Mouse (Mus musculus): ENCODE data around the gene Hoxb13. TPM values are rescaled to one million over a fixed set of nuclear protein-coding genes. Genes with fewer than 3 reads are reported as not detected.
A peak's percentile ranks its signal among the peaks of the same experiment; 100 is the strongest.

Hoxb13 gene
- polyA plus RNA-seq, 1 experiment from 2014 or later, result not detected

- no peak for ATAC-seq
- H3K27ac ChIP-seq, result no peak overlapping the region
- H3K4me1 ChIP-seq, result no peaks in the 10 kb centered on the region
- H3K27me3 ChIP-seq (replicated peaks), result peaks cover 100% of the 10 kb centered on the region
- WGBS (ENCODE audit: insufficient replicate concordance), result 2% methylated on average over 17 of the region's 17 CpGs
- no peak overlapping the region for H3K4me2 ChIP-seq
- H3K9ac ChIP-seq, result no peak overlapping the region
- no peaks in the 10 kb centered on the region for H3K36me3 ChIP-seq
- H3K4me3 ChIP-seq, result no peak overlapping the region
- H3K9me3 ChIP-seq (replicated peaks), result no peaks in the 10 kb centered on the region
Observed at GRCm38 (mm10) chr11:96175511-96175910, 18.6 kb upstream of the Hoxb13 start.

GRCm38 (mm10) chr11:96175951-96176530, 18.1 kb upstream of the Hoxb13 start:
- no peaks in the 10 kb centered on the region for H3K9me3 ChIP-seq (replicated peaks)
- H3K27me3 ChIP-seq (replicated peaks), result peaks cover 100% of the 10 kb centered on the region
- H3K4me1 ChIP-seq, result no peaks in the 10 kb centered on the region
- H3K4me2 ChIP-seq, result no peak overlapping the region
- no peaks in the 10 kb centered on the region for H3K36me3 ChIP-seq
- no peak overlapping the region for H3K9ac ChIP-seq
- 2% methylated on average over 9 of the region's 9 CpGs for whole genome bisulfite sequencing (ENCODE audit: insufficient replicate concordance)
- no peak overlapping the region for H3K27ac ChIP-seq
- no peak overlapping the region for H3K4me3 ChIP-seq
- no peak for ATAC-seq

GRCm38 (mm10) chr11:96176841-96177240, 17.3 kb upstream of the Hoxb13 start:
- H3K4me2 ChIP-seq, result no peak overlapping the region
- no peaks in the 10 kb centered on the region for H3K36me3 ChIP-seq
- no peak overlapping the region for H3K9ac ChIP-seq
- H3K4me3 ChIP-seq, result no peak overlapping the region
- no peak for ATAC-seq
- H3K4me1 ChIP-seq, result no peaks in the 10 kb centered on the region
- H3K9me3 ChIP-seq (replicated peaks), result no peaks in the 10 kb centered on the region
- peaks cover 100% of the 10 kb centered on the region for H3K27me3 ChIP-seq (replicated peaks)
- 3% methylated on average over 10 of the region's 10 CpGs for WGBS (ENCODE audit: insufficient replicate concordance)
- H3K27ac ChIP-seq, result no peak overlapping the region

- peaks cover 100% of the 10 kb centered on the region for H3K27me3 ChIP-seq (replicated peaks)
- H3K9me3 ChIP-seq (replicated peaks), result no peaks in the 10 kb centered on the region
- no peak overlapping the region for H3K4me3 ChIP-seq
- no peak overlapping the region for H3K9ac ChIP-seq
- ATAC-seq, result no peak
- no peaks in the 10 kb centered on the region for H3K36me3 ChIP-seq
- no peaks in the 10 kb centered on the region for H3K4me1 ChIP-seq
- WGBS (ENCODE audit: insufficient replicate concordance), result 2% methylated on average over 27 of the region's 27 CpGs
- no peak overlapping the region for H3K27ac ChIP-seq
- H3K4me2 ChIP-seq, result no peak overlapping the region
Observed at GRCm38 (mm10) chr11:96177546-96178174, 16.5 kb upstream of the Hoxb13 start.

GRCm38 (mm10) chr11:96178356-96178755, 15.8 kb upstream of the Hoxb13 start:
- WGBS (ENCODE audit: insufficient replicate concordance), result 5% methylated on average over 8 of the region's 8 CpGs
- Histone ChIP-seq H3K27ac (no peak overlapping the region), H3K9ac (no peak overlapping the region), H3K27me3 (replicated peaks) (peaks cover 100% of the 10 kb centered on the region), H3K4me1 (no peaks in the 10 kb centered on the region), H3K4me3 (no peak overlapping the region), H3K36me3 (no peaks in the 10 kb centered on the region), H3K4me2 (no peak overlapping the region), H3K9me3 (replicated peaks) (no peaks in the 10 kb centered on the region)
- no peak for ATAC-seq

GRCm38 (mm10) chr11:96178911-96179503, 15.1 kb upstream of the Hoxb13 start:
- Histone ChIP-seq H3K4me1 (no peaks in the 10 kb centered on the region), H3K36me3 (no peaks in the 10 kb centered on the region), H3K9ac (no peak overlapping the region), H3K4me3 (no peak overlapping the region), H3K27ac (no peak overlapping the region), H3K9me3 (replicated peaks) (no peaks in the 10 kb centered on the region), H3K4me2 (no peak overlapping the region), H3K27me3 (replicated peaks) (peaks cover 100% of the 10 kb centered on the region)
- 3% methylated on average over 6 of the region's 6 CpGs for WGBS (ENCODE audit: insufficient replicate concordance)
- ATAC-seq, result no peak

GRCm38 (mm10) chr11:96181061-96181460, 13.1 kb upstream of the Hoxb13 start:
- Histone ChIP-seq H3K4me3 (no peak overlapping the region), H3K9ac (no peak overlapping the region), H3K27me3 (replicated peaks) (peaks cover 98% of the 10 kb centered on the region), H3K4me1 (no peaks in the 10 kb centered on the region), H3K36me3 (no peaks in the 10 kb centered on the region), H3K27ac (no peak overlapping the region), H3K9me3 (replicated peaks) (no peaks in the 10 kb centered on the region), H3K4me2 (no peak overlapping the region)
- no peak for ATAC-seq
- WGBS (ENCODE audit: insufficient replicate concordance), result 22% methylated on average over 4 of the region's 4 CpGs

- no peak overlapping the region for H3K4me2 ChIP-seq
- no peak overlapping the region for H3K4me3 ChIP-seq
- no peaks in the 10 kb centered on the region for H3K9me3 ChIP-seq (replicated peaks)
- H3K27ac ChIP-seq, result no peak overlapping the region
- peaks cover 98% of the 10 kb centered on the region for H3K27me3 ChIP-seq (replicated peaks)
- H3K36me3 ChIP-seq, result no peaks in the 10 kb centered on the region
- no peak overlapping the region for H3K9ac ChIP-seq
- no peaks in the 10 kb centered on the region for H3K4me1 ChIP-seq
- ATAC-seq, result no peak
Observed at GRCm38 (mm10) chr11:96184233-96184632, 9.9 kb upstream of the Hoxb13 start.

GRCm38 (mm10) chr11:96187321-96187720, 6.8 kb upstream of the Hoxb13 start:
- WGBS (ENCODE audit: insufficient replicate concordance), result 16% methylated on average over 4 of the region's 4 CpGs
- no peaks in the 10 kb centered on the region for H3K9me3 ChIP-seq (replicated peaks)
- H3K27ac ChIP-seq, result no peak overlapping the region
- peaks cover 96% of the 10 kb centered on the region for H3K27me3 ChIP-seq (replicated peaks)
- no peak overlapping the region for H3K4me2 ChIP-seq
- no peak overlapping the region for H3K4me3 ChIP-seq
- no peaks in the 10 kb centered on the region for H3K4me1 ChIP-seq
- no peak for ATAC-seq
- H3K36me3 ChIP-seq, result no peaks in the 10 kb centered on the region
- no peak overlapping the region for H3K9ac ChIP-seq

- peaks cover 99% of the 10 kb centered on the region for H3K27me3 ChIP-seq (replicated peaks)
- H3K4me2 ChIP-seq, result no peak overlapping the region
- H3K9ac ChIP-seq, result no peak overlapping the region
- ATAC-seq, result no peak
- H3K36me3 ChIP-seq, result no peaks in the 10 kb centered on the region
- H3K4me1 ChIP-seq, result no peaks in the 10 kb centered on the region
- no peaks in the 10 kb centered on the region for H3K9me3 ChIP-seq (replicated peaks)
- no peak overlapping the region for H3K27ac ChIP-seq
- WGBS (ENCODE audit: insufficient replicate concordance), result 2% methylated on average over 28 of the region's 28 CpGs
- no peak overlapping the region for H3K4me3 ChIP-seq
Observed at GRCm38 (mm10) chr11:96189810-96190522, 4.2 kb upstream of the Hoxb13 start.

- H3K4me1 ChIP-seq, result no peaks in the 10 kb centered on the region
- no peak for ATAC-seq
- no peak overlapping the region for H3K9ac ChIP-seq
- WGBS (ENCODE audit: insufficient replicate concordance), result 1% methylated on average over 5 of the region's 5 CpGs
- peaks cover 99% of the 10 kb centered on the region for H3K27me3 ChIP-seq (replicated peaks)
- no peak overlapping the region for H3K4me3 ChIP-seq
- H3K4me2 ChIP-seq, result no peak overlapping the region
- no peaks in the 10 kb centered on the region for H3K36me3 ChIP-seq
- no peak overlapping the region for H3K27ac ChIP-seq
- H3K9me3 ChIP-seq (replicated peaks), result no peaks in the 10 kb centered on the region
Observed at GRCm38 (mm10) chr11:96191132-96191531, 3.0 kb upstream of the Hoxb13 start.

GRCm38 (mm10) chr11:96194401-96194710, 240 bp downstream of the Hoxb13 start:
- no peaks in the 10 kb centered on the region for H3K4me1 ChIP-seq
- ATAC-seq, result no peak
- H3K27ac ChIP-seq, result no peak overlapping the region
- H3K36me3 ChIP-seq, result no peaks in the 10 kb centered on the region
- H3K27me3 ChIP-seq (replicated peaks), result peaks cover 99% of the 10 kb centered on the region
- H3K4me2 ChIP-seq, result peak overlapping the region; percentile 12; the same call in 1 of the 2 replicates
- 1% methylated on average over 10 of the region's 10 CpGs for WGBS (ENCODE audit: insufficient replicate concordance)
- no peaks in the 10 kb centered on the region for H3K9me3 ChIP-seq (replicated peaks)
- H3K9ac ChIP-seq, result no peak overlapping the region
- no peak overlapping the region for H3K4me3 ChIP-seq
